Mouse (Mus musculus): ENCODE results near the gene Strbp.
A peak's percentile ranks its signal among the peaks of the same experiment; 100 is the strongest.

The Strbp gene

GRCm38 (mm10) chr2:37702301-37703172 lies 1.1 kb downstream of the Strbp start:
- peak; percentile 23 to 39 for DNase-seq (ENCODE audit: low spot score in 2 of 2)

GRCm38 (mm10) chr2:37689064-37689615 lies 14.5 kb downstream of the Strbp start:
- no peak for DNase-seq (ENCODE audit: low spot score in 2 of 2)

- DNase-seq (ENCODE audit: low spot score in 2 of 2): no peak
Observed at GRCm38 (mm10) chr2:37687031-37687430, 16.6 kb downstream of the Strbp start.

GRCm38 (mm10) chr2:37684864-37685263 lies 18.8 kb downstream of the Strbp start:
- DNase-seq (ENCODE audit: low spot score in 2 of 2): no peak

- no peak for DNase-seq (ENCODE audit: low spot score in 2 of 2)
Observed at GRCm38 (mm10) chr2:37682197-37682811, 21.4 kb downstream of the Strbp start.

- DNase-seq (ENCODE audit: low spot score in 2 of 2): no peak
Observed at GRCm38 (mm10) chr2:37651086-37651485, 52.6 kb downstream of the Strbp start.

- no peak for DNase-seq (ENCODE audit: low spot score in 2 of 2)
Observed at GRCm38 (mm10) chr2:37649590-37649989, 54.1 kb downstream of the Strbp start.

- no peak for DNase-seq (ENCODE audit: low spot score in 2 of 2)
Observed at GRCm38 (mm10) chr2:37648966-37649365, 54.7 kb downstream of the Strbp start.

GRCm38 (mm10) chr2:37623343-37623742 lies 80.3 kb downstream of the Strbp start:
- DNase-seq (ENCODE audit: low spot score in 2 of 2): no peak

- DNase-seq (ENCODE audit: low spot score in 2 of 2): no peak
Observed at GRCm38 (mm10) chr2:37587919-37588318, 115.7 kb downstream of the Strbp start.

- DNase-seq (ENCODE audit: low spot score in 2 of 2): no peak
Observed at GRCm38 (mm10) chr2:37578185-37578584, 125.5 kb downstream of the Strbp start.

- DNase-seq (ENCODE audit: low spot score in 2 of 2): no peak
Observed at GRCm38 (mm10) chr2:37576661-37577060, 127.0 kb downstream of the Strbp start.

- no peak for DNase-seq (ENCODE audit: low spot score in 2 of 2)
Observed at GRCm38 (mm10) chr2:37572141-37572540, 131.5 kb downstream of the Strbp start.

GRCm38 (mm10) chr2:37570703-37571102 lies 133.0 kb downstream of the Strbp start:
- no peak for DNase-seq (ENCODE audit: low spot score in 2 of 2)

GRCm38 (mm10) chr2:37569888-37570287 lies 133.8 kb downstream of the Strbp start:
- DNase-seq (ENCODE audit: low spot score in 2 of 2): no peak

- DNase-seq (ENCODE audit: low spot score in 2 of 2): no peak
Observed at GRCm38 (mm10) chr2:37566035-37566434, 137.6 kb downstream of the Strbp start.

GRCm38 (mm10) chr2:37565579-37565978 lies 138.1 kb downstream of the Strbp start:
- DNase-seq (ENCODE audit: low spot score in 2 of 2): no peak

GRCm38 (mm10) chr2:37556366-37556765 lies 147.3 kb downstream of the Strbp start:
- DNase-seq (ENCODE audit: low spot score in 2 of 2): no peak

- DNase-seq (ENCODE audit: low spot score in 2 of 2): no peak
Observed at GRCm38 (mm10) chr2:37549346-37550012, 154.2 kb downstream of the Strbp start.

- no peak for DNase-seq (ENCODE audit: low spot score in 2 of 2)
Observed at GRCm38 (mm10) chr2:37531639-37532038, 172.0 kb downstream of the Strbp start.

GRCm38 (mm10) chr2:37530766-37531165 lies 172.9 kb downstream of the Strbp start:
- no peak for DNase-seq (ENCODE audit: low spot score in 2 of 2)

GRCm38 (mm10) chr2:37529397-37529796 lies 174.3 kb downstream of the Strbp start:
- DNase-seq (ENCODE audit: low spot score in 2 of 2): no peak

Data from frontal cortex, postnatal 14 days (tissue).